Mouse (Mus musculus): Measurements from ENCODE around the gene Paqr9. TPM values are rescaled to one million over a fixed set of nuclear protein-coding genes. Genes with fewer than 3 reads are reported as not detected.

The Paqr9 gene
- polyA plus RNA-seq, 1 experiment from 2014 or later = 1.9 TPM

DNA sequence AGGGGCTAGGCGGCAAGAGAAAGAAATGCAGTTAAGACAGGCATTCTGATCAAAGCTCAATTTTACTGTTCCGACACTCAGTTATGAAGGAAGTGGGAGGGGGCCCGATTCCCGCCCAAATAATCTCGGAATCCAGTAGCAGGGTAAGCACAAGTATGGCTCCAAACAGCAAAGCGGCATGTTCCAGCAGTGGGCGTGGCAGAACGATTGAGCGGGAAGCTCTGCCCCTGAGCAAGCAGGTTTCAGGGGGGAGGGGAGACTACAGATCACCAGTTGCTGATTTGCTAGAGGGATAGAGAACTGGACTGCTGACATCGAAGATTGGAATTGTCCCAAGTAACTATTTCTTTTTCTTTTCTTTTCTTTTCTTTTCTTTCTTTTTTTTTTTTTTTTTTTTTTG is 37.9 kb upstream of the Paqr9 start:
- 54% methylated on average over 10 of the region's 10 CpGs for WGBS
- no peak for DNase-seq (ENCODE audit: low spot score)

DNA sequence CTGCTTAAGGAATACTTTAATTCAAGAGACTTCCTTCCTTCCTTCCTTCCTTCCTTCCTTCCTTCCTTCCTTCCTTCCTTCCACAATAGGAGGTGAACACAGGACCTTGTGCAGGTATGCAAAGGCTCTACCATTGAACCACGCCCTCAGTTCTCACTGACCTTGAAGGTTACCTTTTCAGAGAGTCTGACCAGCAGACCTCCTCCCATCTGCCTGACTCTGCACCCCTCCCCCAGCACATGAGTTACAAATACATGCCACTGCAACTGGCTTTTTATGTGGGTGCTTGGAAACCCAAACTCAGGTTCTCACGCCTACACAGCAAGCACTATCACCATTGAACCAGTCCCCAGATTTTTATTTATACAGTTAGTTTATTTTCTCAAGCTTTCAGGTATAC is 36.9 kb upstream of the Paqr9 start:
- no peaks in the 10 kb centered on the region for H3K9me3 ChIP-seq (replicated peaks; ENCODE audit: control insufficient read depth, low read length)
- H3K4me2 ChIP-seq (ENCODE audit: low read length) = no peak overlapping the region
- H3K4me1 ChIP-seq (ENCODE audit: control insufficient read depth, insufficient read depth, low read length) = no peaks in the 10 kb centered on the region
- no peaks in the 10 kb centered on the region for H3K27me3 ChIP-seq (replicated peaks; ENCODE audit: control insufficient read depth, insufficient read depth, low read length)
- 95% methylated on average over 2 of the region's 2 CpGs for whole genome bisulfite sequencing
- H3K4me3 ChIP-seq (ENCODE audit: low read depth, low read length) = no peak overlapping the region
- no peak overlapping the region for H3K27ac ChIP-seq (ENCODE audit: low read depth, low read length)
- DNase-seq (ENCODE audit: low spot score) = no peak
- H3K9ac ChIP-seq (ENCODE audit: low read length) = no peak overlapping the region
- H3K36me3 ChIP-seq (ENCODE audit: control insufficient read depth, insufficient read depth, low read length) = no peaks in the 10 kb centered on the region
- no peak for ATAC-seq

More for the DNA sequence above, 37.9 kb upstream of the Paqr9 start:
- Histone ChIP-seq H3K9ac (ENCODE audit: low read length) (no peak overlapping the region), H3K9me3 (replicated peaks; ENCODE audit: control insufficient read depth, low read length) (no peaks in the 10 kb centered on the region), H3K36me3 (ENCODE audit: control insufficient read depth, insufficient read depth, low read length) (no peaks in the 10 kb centered on the region), H3K27ac (ENCODE audit: low read depth, low read length) (no peak overlapping the region), H3K27me3 (replicated peaks; ENCODE audit: control insufficient read depth, insufficient read depth, low read length) (no peaks in the 10 kb centered on the region), H3K4me3 (ENCODE audit: low read depth, low read length) (no peak overlapping the region), H3K4me1 (ENCODE audit: control insufficient read depth, insufficient read depth, low read length) (no peaks in the 10 kb centered on the region), H3K4me2 (ENCODE audit: low read length) (no peak overlapping the region)
- no peak for ATAC-seq

DNA sequence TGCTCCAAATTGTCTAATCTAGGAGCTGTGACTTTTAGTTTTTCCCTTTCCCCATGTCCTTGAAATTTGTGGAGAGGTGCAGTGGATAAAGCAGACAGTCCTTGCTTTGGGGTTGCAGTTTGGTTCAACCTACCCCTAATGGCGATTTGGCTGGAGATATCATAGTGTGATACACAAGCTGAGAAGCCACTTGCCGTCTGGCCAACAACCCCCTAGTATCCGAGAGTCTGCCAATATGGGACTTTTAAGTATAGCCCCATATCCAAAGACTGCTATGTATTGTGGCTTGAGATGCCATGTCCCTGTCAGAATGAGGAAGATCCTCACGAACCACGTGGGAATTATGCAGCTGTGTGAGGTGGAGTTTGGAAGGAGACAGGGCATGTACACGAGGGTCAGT is 34.1 kb upstream of the Paqr9 start:
- Histone ChIP-seq H3K27me3 (replicated peaks; ENCODE audit: control insufficient read depth, insufficient read depth, low read length) (no peaks in the 10 kb centered on the region), H3K9ac (ENCODE audit: low read length) (no peak overlapping the region), H3K9me3 (replicated peaks; ENCODE audit: control insufficient read depth, low read length) (no peaks in the 10 kb centered on the region), H3K4me1 (ENCODE audit: control insufficient read depth, insufficient read depth, low read length) (no peaks in the 10 kb centered on the region), H3K27ac (ENCODE audit: low read depth, low read length) (no peak overlapping the region), H3K4me3 (ENCODE audit: low read depth, low read length) (no peak overlapping the region), H3K4me2 (ENCODE audit: low read length) (no peak overlapping the region), H3K36me3 (ENCODE audit: control insufficient read depth, insufficient read depth, low read length) (no peaks in the 10 kb centered on the region)
- 78% methylated on average over 6 of the region's 6 CpGs for whole genome bisulfite sequencing
- ATAC-seq (no peak), DNase-seq (ENCODE audit: low spot score) (no peak)

DNA sequence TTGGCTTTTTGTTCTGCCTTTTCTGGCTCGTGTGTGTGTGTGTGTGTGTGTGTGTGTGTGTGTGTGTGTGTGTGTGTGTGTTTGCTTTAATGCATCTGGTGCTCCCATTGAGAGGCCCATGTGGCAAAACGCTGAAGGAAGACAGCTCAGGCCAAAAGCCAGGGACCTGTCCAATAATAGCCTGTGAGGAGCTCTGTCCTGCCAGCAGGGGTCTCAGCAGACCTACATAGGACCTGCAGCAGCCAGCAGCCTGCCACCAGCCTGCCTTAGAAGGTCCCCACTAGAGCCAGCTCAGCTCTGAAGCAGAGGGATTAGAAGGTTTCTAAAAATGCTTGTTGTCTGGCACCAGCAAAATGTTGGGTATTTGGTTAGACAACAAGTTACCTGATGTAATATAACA is 33.5 kb upstream of the Paqr9 start:
- no peak for DNase-seq (ENCODE audit: low spot score)
- H3K9ac ChIP-seq (ENCODE audit: low read length) = no peak overlapping the region
- H3K4me1 ChIP-seq (ENCODE audit: control insufficient read depth, insufficient read depth, low read length) = no peaks in the 10 kb centered on the region
- no peaks in the 10 kb centered on the region for H3K9me3 ChIP-seq (replicated peaks; ENCODE audit: control insufficient read depth, low read length)
- no peak overlapping the region for H3K4me3 ChIP-seq (ENCODE audit: low read depth, low read length)
- no peak for ATAC-seq
- no peaks in the 10 kb centered on the region for H3K27me3 ChIP-seq (replicated peaks; ENCODE audit: control insufficient read depth, insufficient read depth, low read length)
- 15% methylated on average over 2 of the region's 2 CpGs for WGBS
- H3K36me3 ChIP-seq (ENCODE audit: control insufficient read depth, insufficient read depth, low read length) = no peaks in the 10 kb centered on the region
- no peak overlapping the region for H3K4me2 ChIP-seq (ENCODE audit: low read length)
- H3K27ac ChIP-seq (ENCODE audit: low read depth, low read length) = no peak overlapping the region

DNA sequence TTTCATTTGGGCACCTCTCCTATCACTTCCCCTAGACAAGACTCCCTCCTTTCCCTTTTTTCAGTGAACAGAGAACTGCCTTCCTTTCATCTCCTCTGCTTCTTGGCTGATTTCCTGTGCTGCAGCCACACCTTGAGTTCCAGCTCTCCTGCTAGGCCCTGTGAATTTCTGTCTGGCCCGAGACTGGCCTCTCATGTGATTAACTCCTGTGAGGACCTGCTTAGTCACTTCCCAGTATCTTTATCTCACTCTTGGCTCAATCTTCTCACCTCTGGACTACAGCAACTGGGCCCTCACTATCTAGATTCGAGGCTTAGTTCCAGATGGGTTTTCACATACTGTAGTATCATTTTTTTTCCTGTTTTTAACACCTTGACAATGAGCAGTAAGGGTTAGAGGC is 31.8 kb upstream of the Paqr9 start:
- Histone ChIP-seq H3K27ac (ENCODE audit: low read depth, low read length) (no peak overlapping the region), H3K9me3 (replicated peaks; ENCODE audit: control insufficient read depth, low read length) (no peaks in the 10 kb centered on the region), H3K27me3 (replicated peaks; ENCODE audit: control insufficient read depth, insufficient read depth, low read length) (no peaks in the 10 kb centered on the region), H3K4me3 (ENCODE audit: low read depth, low read length) (no peak overlapping the region), H3K4me2 (ENCODE audit: low read length) (no peak overlapping the region), H3K9ac (ENCODE audit: low read length) (no peak overlapping the region), H3K36me3 (ENCODE audit: control insufficient read depth, insufficient read depth, low read length) (no peaks in the 10 kb centered on the region), H3K4me1 (ENCODE audit: control insufficient read depth, insufficient read depth, low read length) (no peaks in the 10 kb centered on the region)
- 77% methylated on average over 2 of the region's 2 CpGs for WGBS
- ATAC-seq (no peak), DNase-seq (ENCODE audit: low spot score) (no peak)

DNA sequence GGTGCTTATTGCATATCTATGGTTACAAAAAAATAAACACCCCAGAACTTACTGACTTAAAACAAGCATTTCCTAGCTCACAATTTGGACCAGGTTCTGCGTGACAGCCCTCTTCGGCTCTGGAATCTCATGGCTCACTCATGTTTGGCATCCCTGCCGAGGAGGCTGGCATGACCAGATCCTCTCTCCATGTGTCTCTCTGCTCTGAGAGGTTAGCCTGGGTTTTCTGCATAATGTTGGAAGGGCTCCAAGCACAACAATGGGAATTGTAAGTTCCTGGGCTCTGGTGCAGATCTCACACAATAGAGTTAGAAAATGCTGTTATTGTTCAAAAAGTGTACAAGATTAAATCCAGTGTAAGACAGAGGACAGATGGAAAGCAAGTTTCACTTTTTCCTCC is 28.3 kb upstream of the Paqr9 start:
- Histone ChIP-seq H3K27me3 (replicated peaks; ENCODE audit: control insufficient read depth, insufficient read depth, low read length) (no peaks in the 10 kb centered on the region), H3K4me1 (ENCODE audit: control insufficient read depth, insufficient read depth, low read length) (no peaks in the 10 kb centered on the region), H3K4me2 (ENCODE audit: low read length) (no peak overlapping the region), H3K9ac (ENCODE audit: low read length) (no peak overlapping the region), H3K27ac (ENCODE audit: low read depth, low read length) (no peak overlapping the region), H3K9me3 (replicated peaks; ENCODE audit: control insufficient read depth, low read length) (no peaks in the 10 kb centered on the region), H3K4me3 (ENCODE audit: low read depth, low read length) (no peak overlapping the region), H3K36me3 (ENCODE audit: control insufficient read depth, insufficient read depth, low read length) (no peaks in the 10 kb centered on the region)
- no peak for ATAC-seq
- WGBS = 53% methylated on average over 3 of the region's 3 CpGs
- DNase-seq (ENCODE audit: low spot score) = no peak

DNA sequence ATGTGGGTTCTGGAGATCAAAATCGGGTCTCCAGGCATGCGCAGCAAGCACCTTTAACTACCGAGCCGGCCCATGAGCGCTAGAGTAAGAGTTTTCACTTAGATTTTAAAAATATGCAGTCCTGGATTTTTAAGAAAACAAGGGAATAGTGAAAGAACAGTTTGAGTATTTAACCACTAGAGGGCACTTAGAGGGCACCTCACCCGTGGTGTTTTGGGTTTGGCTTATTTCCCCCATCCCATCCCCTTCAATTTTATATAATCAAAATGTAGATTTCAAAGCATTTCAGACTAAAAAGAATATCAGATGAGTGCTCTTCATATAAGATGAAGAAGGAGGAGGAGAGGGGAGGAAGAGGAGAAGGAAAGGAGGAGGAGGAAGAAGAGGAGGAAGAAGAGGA is 25.6 kb upstream of the Paqr9 start:
- no peak for ATAC-seq
- Histone ChIP-seq H3K9me3 (replicated peaks; ENCODE audit: control insufficient read depth, low read length) (no peaks in the 10 kb centered on the region), H3K9ac (ENCODE audit: low read length) (no peak overlapping the region), H3K27me3 (replicated peaks; ENCODE audit: control insufficient read depth, insufficient read depth, low read length) (no peaks in the 10 kb centered on the region), H3K27ac (ENCODE audit: low read depth, low read length) (no peak overlapping the region), H3K4me1 (ENCODE audit: control insufficient read depth, insufficient read depth, low read length) (no peaks in the 10 kb centered on the region), H3K4me2 (ENCODE audit: low read length) (no peak overlapping the region), H3K4me3 (ENCODE audit: low read depth, low read length) (no peak overlapping the region), H3K36me3 (ENCODE audit: control insufficient read depth, insufficient read depth, low read length) (no peaks in the 10 kb centered on the region)
- WGBS = 43% methylated on average over 6 of the region's 6 CpGs
- peak; percentile 56 for DNase-seq (ENCODE audit: low spot score)

DNA sequence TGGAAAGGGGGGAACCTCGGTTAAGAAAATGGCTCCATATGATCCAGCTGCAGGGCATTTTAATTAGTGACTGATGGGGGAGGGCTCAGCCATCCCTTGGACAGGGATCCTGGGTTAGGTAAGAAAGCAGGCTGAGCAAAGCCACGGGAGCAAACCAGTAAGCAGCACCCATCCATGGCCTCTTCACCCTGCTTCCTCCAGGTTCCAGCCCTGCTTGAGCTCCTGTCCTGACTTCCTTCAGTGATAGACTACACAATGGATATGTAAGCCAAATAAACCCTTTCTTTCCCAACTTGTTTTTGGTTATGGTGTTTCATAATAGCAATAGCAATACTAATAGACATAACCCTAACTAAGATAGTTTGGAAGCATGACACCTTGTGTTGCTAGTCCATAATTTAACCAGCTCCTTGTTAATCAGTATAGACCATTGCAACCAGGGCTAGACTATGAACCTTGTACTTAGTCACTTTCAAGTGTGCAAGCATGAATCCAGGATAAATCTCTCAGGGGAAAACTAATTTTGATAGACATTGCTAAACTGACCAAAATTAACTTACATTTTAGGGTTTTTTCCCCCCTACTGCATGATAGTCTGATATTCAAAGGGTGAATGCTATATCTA is 20.2 kb upstream of the Paqr9 start:
- no peak for DNase-seq (ENCODE audit: low spot score)
- Histone ChIP-seq H3K4me3 (ENCODE audit: low read depth, low read length) (no peak overlapping the region), H3K9ac (ENCODE audit: low read length) (no peak overlapping the region), H3K27me3 (replicated peaks; ENCODE audit: control insufficient read depth, insufficient read depth, low read length) (no peaks in the 10 kb centered on the region), H3K36me3 (ENCODE audit: control insufficient read depth, insufficient read depth, low read length) (no peaks in the 10 kb centered on the region), H3K4me2 (ENCODE audit: low read length) (no peak overlapping the region), H3K9me3 (replicated peaks; ENCODE audit: control insufficient read depth, low read length) (no peaks in the 10 kb centered on the region), H3K4me1 (ENCODE audit: control insufficient read depth, insufficient read depth, low read length) (no peaks in the 10 kb centered on the region), H3K27ac (ENCODE audit: low read depth, low read length) (no peak overlapping the region)
- ATAC-seq = no peak
- 76% methylated on average over 2 of the region's 2 CpGs for WGBS

DNA sequence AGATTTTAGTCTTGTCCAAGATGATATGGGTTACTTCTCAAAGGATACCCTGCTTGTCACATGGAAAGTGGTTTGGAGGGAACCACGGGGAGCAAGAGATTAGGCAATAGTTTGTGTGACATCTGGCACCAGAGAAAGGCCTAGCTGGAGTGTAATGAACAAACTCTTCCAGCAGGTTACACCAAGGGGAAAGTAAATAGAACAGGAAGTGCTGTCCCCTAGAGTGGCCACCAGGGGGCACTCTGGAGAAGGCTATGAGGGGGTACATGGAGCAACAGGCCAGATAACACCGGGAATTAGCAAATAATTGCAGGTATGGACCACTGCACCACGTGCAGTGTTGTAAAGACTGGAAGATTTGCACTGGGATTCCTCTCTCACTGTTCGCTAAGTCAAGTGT is 19.0 kb upstream of the Paqr9 start:
- H3K9me3 ChIP-seq (replicated peaks; ENCODE audit: control insufficient read depth, low read length) = no peaks in the 10 kb centered on the region
- no peaks in the 10 kb centered on the region for H3K36me3 ChIP-seq (ENCODE audit: control insufficient read depth, insufficient read depth, low read length)
- DNase-seq (ENCODE audit: low spot score) (no peak), ATAC-seq (no peak; the same call in 1 of the 2 replicates)
- H3K4me3 ChIP-seq (ENCODE audit: low read depth, low read length) = no peak overlapping the region
- 71% methylated on average over 4 of the region's 4 CpGs for WGBS
- H3K4me2 ChIP-seq (ENCODE audit: low read length) = no peak overlapping the region
- H3K27ac ChIP-seq (ENCODE audit: low read depth, low read length) = no peak overlapping the region
- H3K9ac ChIP-seq (ENCODE audit: low read length) = no peak overlapping the region
- H3K27me3 ChIP-seq (replicated peaks; ENCODE audit: control insufficient read depth, insufficient read depth, low read length) = no peaks in the 10 kb centered on the region
- H3K4me1 ChIP-seq (ENCODE audit: control insufficient read depth, insufficient read depth, low read length) = no peaks in the 10 kb centered on the region

All from forebrain, embryonic 14.5 days (tissue).